Mouse (Mus musculus): ENCODE data around the gene Cdkal1.

- no peak for TF ChIP-seq GATA1 (IDR thresholded peaks at IDR 0.05; ENCODE audit: borderline replicate concordance, low read length)
- no peak for TF ChIP-seq FLI1 (IDR thresholded peaks at IDR 0.05; ENCODE audit: low read length)
Observed at GRCm38 (mm10) chr13:29194946-29195345, 660.5 kb downstream of the Cdkal1 start.

Data from megakaryocyte, embryonic 14.5 days (primary cell).